Mouse (Mus musculus) frontal cortex, postnatal 10 days (tissue): ENCODE data around the gene Atxn3.

Experiments
- DNase-seq, 2 experiments: peaks; one replicate each; pipeline ENCODE4 v3.0.0; 2022; ENCODE audit warnings: low spot score in 2 of 2, mixed read lengths in 1 of 2

Atxn3 gene

DNA sequence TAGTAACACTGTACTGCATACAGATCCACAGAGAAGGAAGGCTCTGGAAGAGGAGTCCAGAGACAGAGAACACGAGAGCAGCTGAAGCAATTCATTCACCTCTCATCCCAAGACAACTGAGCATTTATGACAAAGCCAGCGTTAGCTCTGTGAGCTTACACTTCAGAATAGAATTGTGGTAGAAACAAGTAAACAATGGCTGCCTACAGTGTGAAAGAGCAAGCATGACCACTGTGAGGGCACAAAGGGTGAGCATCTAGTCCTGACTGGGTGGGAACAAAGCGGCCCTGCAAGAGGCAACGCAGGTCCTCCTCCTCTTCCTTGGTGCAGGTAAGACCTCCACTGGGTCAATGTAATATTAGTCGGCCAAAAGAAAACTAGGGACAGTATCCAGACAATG, 67.0 kb downstream of the Atxn3 start:
- no peak for DNase-seq

- no peak for DNase-seq
These were observed 68.7 kb downstream of the Atxn3 start for GRCm38 (mm10) chr12:101889351-101889750.

DNA sequence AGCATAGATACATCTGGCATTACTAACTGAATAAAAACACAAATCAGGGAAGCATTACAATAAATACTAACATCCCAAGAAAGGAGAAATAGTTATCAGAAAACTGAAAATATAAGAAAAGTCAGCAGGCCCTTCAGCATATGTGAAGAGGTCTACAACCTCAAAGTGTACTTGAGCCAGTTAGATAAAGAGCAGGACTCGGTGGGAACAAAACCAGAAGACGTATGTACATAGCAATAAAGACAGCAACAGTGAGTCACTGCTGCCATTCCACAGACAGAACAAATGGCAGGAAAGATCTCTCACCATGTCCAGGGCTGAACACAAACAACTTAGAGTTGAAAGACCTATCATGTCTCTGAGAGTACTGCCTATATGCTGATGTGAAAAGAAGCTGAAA, 69.7 kb downstream of the Atxn3 start:
- DNase-seq = no peak

DNA sequence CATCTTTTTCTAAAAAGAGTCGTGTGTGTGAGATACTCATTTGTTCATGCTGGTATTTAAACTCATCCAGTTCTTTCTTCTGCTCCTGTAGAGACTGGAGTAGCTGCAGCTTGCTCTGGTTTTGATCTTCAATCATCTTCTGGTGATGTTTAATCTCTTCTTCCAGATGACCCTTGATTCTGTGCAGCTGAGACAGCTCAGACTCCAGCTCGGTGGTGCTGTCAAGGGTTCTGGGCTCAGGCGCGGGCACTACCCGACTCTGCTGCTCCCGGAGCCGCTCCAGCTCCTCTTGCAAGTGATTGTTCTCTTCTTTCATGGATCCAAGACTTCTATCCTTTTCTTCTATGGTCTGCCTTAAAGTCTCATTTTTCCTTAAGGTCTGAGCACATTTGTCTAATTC, 73.1 kb downstream of the Atxn3 start:
- DNase-seq = no peak

GRCm38 (mm10) chr12:101876374-101876773, 81.7 kb downstream of the Atxn3 start:
- no peak for DNase-seq

GRCm38 (mm10) chr12:101875107-101875506, 82.9 kb downstream of the Atxn3 start:
- no peak for DNase-seq
